Mouse (Mus musculus) bone marrow macrophage, adult 2 months (primary cell): ENCODE measurements around the gene Gm2022.
"Not testable (repeated sequence)": the region's sequence is repeated elsewhere in the genome, so short reads cannot be mapped to it uniquely, and the experiment has no call there.

Experiments
- CTCF ChIP-seq: IDR thresholded peaks from 2 replicates; pipeline ENCODE4 v1.5.1; 2012; ENCODE audit warnings: low read depth, mild to moderate bottlenecking, low read length, moderate library complexity
- POLR2A ChIP-seq: IDR thresholded peaks from 2 replicates; pipeline ENCODE4 v1.6.1; 2012; ENCODE audit warnings: mild to moderate bottlenecking, low read depth, low read length, borderline replicate concordance

DNA sequence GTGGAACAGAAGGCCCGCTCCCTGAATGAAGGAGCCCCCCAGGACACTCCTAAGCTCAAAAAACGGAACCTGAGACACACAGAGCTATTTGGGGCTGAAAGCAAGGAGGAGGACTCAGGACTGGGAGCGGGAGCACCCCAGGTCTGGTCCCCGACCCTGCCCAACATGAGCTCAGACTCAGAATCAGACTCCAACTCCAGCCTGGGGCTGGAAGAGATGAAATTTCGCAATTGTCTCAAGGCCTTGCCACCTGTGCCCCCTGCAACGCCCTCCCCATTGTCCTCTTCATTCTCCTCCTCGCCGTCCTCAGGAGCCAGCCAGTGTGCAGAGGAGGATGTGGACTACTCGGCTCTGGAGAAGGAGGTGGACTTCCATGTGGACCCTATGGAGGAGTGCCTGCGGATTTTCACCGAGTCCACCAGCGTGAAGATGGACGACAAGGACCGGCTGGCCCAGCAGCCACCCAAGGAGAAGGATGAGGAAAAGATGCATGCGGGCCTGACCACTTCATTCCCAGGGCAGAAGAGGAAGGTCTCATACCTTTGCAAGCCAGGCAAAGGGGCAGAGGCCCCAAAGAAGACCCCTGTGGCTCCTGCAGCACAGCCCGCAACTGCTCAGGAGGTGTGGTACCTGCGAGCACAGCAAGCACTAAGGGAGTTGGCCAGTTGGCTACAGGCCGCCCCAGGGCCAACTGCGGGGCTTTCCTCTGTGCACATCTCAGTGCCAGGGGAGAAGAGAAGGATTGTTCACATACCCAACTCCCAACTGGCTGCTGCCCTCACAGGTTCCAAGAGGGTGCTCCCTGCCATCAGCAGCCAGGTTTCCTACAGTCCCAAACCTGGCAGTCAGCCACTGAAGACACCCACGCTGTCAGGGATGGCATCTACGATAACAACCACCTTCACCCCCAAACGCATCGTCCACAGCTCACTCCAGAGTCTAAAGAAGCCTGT, 33.2 kb upstream of the Gm2022 start:
- TF ChIP-seq CTCF, POLR2A: not testable (repeated sequence)
